Mouse (Mus musculus): ENCODE measurements around the gene Mef2a. TPM values are rescaled to one million over a fixed set of nuclear protein-coding genes. Genes with fewer than 3 reads are reported as not detected.

The Mef2a gene
- polyA plus RNA-seq, 1 experiment from 2014 or later: 30.7 TPM

Other genes starting within 250 kb of the Mef2a start
- gene Lysmd4, start 150.3 kb downstream of the Mef2a start, polyA plus RNA-seq (2015; fragmentation: Nextera tagmentation; extraction: Ambion mirVana): 11.1 and 12.5 TPM in 2 replicates